Mouse (Mus musculus): ENCODE results near the gene Cap2. TPM values are rescaled to one million over a fixed set of nuclear protein-coding genes. Genes with fewer than 3 reads are reported as not detected.

Gene Cap2
- polyA plus RNA-seq, 1 experiment from 2014 or later: 172 TPM

DNA sequence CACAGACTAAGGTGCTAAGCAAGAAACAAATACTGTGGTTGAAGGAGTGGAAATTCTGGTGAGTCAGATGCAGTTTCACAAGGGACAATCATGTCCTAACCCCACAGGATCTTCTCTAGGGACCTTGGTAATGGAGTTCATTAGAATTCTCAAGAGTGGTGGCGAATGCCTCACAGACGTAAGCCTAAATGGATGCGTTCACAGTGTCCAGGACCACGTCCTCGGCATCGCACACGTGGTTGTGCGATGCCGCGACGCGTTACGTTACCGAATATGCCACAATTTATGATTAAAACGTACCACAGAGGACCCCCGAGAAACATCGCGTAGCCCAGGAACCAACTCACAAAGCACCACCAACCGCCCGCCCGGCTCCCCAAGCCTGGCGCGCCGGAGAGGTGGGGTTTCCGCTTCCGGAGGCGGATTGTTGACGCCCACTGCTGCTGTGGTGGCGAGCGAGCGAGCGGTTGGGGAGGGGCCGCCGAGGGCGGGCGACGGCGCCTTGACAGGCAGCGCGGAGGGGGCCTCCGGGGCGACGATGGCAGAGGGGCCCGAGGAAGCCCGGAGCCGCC, 167.5 kb downstream of the Cap2 start, which contains the start of gene Fam8a1:
Gene Fam8a1, plus strand, starts transcription at position 475 of the 572 bp plus-strand sequence.
- Histone ChIP-seq H3K27me3 (no peaks in the 10 kb centered on the region), H3K36me3 (peaks cover 30% of the 10 kb centered on the region), H3K4me2 (peak within 1 kb of the TSS; percentile 89), H3K9me3 (replicated peaks) (no peaks in the 10 kb centered on the region), H3K4me1 (replicated peaks) (peaks cover 10% of the 10 kb centered on the region), H3K9ac (peak within 1 kb of the TSS; percentile 94), H3K4me3 (peak within 1 kb of the TSS; percentile 97), H3K27ac (peak within 1 kb of the TSS; percentile 89)
- WGBS: 1% methylated on average over 29 of the region's 46 CpGs
- peak; percentile 93 for ATAC-seq (replicated peaks; ENCODE audit: insufficient number of reproducible peaks, insufficient read depth, low FRiP score, low read depth)

GRCm38 (mm10) chr13:46669620-46670271, 168.1 kb downstream of the Cap2 start:
- Histone ChIP-seq H3K4me2 (peak overlapping the region; percentile 89), H3K27me3 (no peaks in the 10 kb centered on the region), H3K27ac (peak overlapping the region; percentile 89), H3K36me3 (peaks cover 32% of the 10 kb centered on the region), H3K9me3 (replicated peaks) (no peaks in the 10 kb centered on the region), H3K4me3 (peak overlapping the region; percentile 97), H3K9ac (peak overlapping the region; percentile 94), H3K4me1 (replicated peaks) (peaks cover 12% of the 10 kb centered on the region)
- peak; percentile 73 for ATAC-seq (replicated peaks; ENCODE audit: insufficient number of reproducible peaks, insufficient read depth, low FRiP score, low read depth)
- WGBS: under 1% methylated on average over 88 of the region's 96 CpGs

GRCm38 (mm10) chr13:46670514-46670913, 168.9 kb downstream of the Cap2 start:
- Histone ChIP-seq H3K4me3 (peak overlapping the region; percentile 97), H3K4me1 (replicated peaks) (peaks cover 14% of the 10 kb centered on the region), H3K9me3 (replicated peaks) (no peaks in the 10 kb centered on the region), H3K27ac (peak overlapping the region; percentile 89; the same call in 1 of the 2 replicates), H3K9ac (peak overlapping the region; percentile 94), H3K36me3 (peaks cover 38% of the 10 kb centered on the region), H3K27me3 (no peaks in the 10 kb centered on the region), H3K4me2 (peak overlapping the region; percentile 89)
- 33% methylated on average over 9 of the region's 9 CpGs for WGBS
- ATAC-seq (replicated peaks; ENCODE audit: insufficient number of reproducible peaks, insufficient read depth, low FRiP score, low read depth): no peak

- Histone ChIP-seq H3K27ac (no peak overlapping the region), H3K4me1 (replicated peaks) (peaks cover 14% of the 10 kb centered on the region), H3K27me3 (no peaks in the 10 kb centered on the region), H3K36me3 (peaks cover 53% of the 10 kb centered on the region), H3K4me3 (no peak overlapping the region), H3K4me2 (no peak overlapping the region), H3K9ac (no peak overlapping the region), H3K9me3 (replicated peaks) (no peaks in the 10 kb centered on the region)
- ATAC-seq (replicated peaks; ENCODE audit: insufficient number of reproducible peaks, insufficient read depth, low FRiP score, low read depth): no peak
- WGBS: 67% methylated on average over 2 of the region's 2 CpGs
These were observed 173.0 kb downstream of the Cap2 start for GRCm38 (mm10) chr13:46674601-46675000.

- Histone ChIP-seq H3K27ac (no peak overlapping the region), H3K27me3 (no peaks in the 10 kb centered on the region), H3K9me3 (replicated peaks) (no peaks in the 10 kb centered on the region), H3K9ac (no peak overlapping the region), H3K4me1 (replicated peaks) (peaks cover 4% of the 10 kb centered on the region; the same call in 1 of the 2 replicates), H3K4me2 (no peak overlapping the region), H3K4me3 (no peak overlapping the region), H3K36me3 (peaks cover 52% of the 10 kb centered on the region)
- 85% methylated on average over 4 of the region's 4 CpGs for WGBS
- no peak for ATAC-seq (replicated peaks; ENCODE audit: insufficient number of reproducible peaks, insufficient read depth, low FRiP score, low read depth)
These were observed 176.1 kb downstream of the Cap2 start for GRCm38 (mm10) chr13:46677721-46678120.

DNA sequence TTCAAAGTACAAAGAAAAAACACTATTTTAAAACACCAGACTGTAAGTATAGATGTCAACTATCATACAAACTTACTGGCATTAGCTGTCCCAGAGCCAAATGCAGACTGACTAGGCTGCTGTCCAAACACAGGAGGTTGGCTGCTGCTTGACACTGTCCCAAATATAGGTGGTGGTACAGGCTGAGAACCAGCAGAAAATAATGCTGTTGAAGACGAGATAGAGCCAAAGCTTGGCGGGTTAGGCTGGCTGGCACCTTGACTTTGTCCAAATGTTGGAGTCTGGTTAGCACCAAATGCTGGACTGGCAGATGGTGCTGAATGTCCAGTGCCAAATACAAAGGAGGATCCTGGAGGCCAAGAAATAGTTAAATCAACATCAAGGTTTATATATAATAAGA, 181.3 kb downstream of the Cap2 start:
- 43% methylated on average over 2 of the region's 2 CpGs for WGBS
- no peak overlapping the region for H3K27ac ChIP-seq
- no peak overlapping the region for H3K4me2 ChIP-seq
- no peaks in the 10 kb centered on the region for H3K9me3 ChIP-seq (replicated peaks)
- H3K27me3 ChIP-seq: no peaks in the 10 kb centered on the region
- no peak overlapping the region for H3K4me3 ChIP-seq
- 0 out of 2 replicates have a peak, but pooled peaks cover 2% of the 10 kb centered on the region for H3K4me1 ChIP-seq (replicated peaks)
- no peak for ATAC-seq (replicated peaks; ENCODE audit: insufficient number of reproducible peaks, insufficient read depth, low FRiP score, low read depth)
- peaks cover 57% of the 10 kb centered on the region for H3K36me3 ChIP-seq
- no peak overlapping the region for H3K9ac ChIP-seq

DNA sequence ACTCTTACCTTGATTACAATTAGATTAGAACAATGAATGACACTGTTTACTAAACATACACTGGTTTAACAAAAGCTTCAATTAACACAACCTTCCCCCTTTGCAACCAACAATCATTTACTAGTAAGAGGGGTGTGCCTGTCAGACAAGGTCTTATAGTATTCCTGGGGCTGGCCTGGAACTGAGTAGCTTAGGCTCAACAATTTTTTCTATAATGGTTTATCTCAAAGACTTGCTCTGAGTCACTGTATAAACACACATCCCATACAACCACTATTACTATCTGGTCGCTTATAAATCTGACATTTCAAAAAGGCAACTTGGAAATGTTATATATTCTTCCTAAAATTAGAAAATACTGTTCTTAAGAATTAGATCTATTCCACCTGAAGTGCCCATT, 181.7 kb downstream of the Cap2 start:
- Histone ChIP-seq H3K27ac (no peak overlapping the region), H3K9ac (no peak overlapping the region), H3K4me2 (no peak overlapping the region), H3K4me1 (replicated peaks) (0 out of 2 replicates have a peak, but pooled peaks cover 2% of the 10 kb centered on the region), H3K27me3 (no peaks in the 10 kb centered on the region), H3K36me3 (peaks cover 56% of the 10 kb centered on the region), H3K4me3 (no peak overlapping the region), H3K9me3 (replicated peaks) (no peaks in the 10 kb centered on the region)
- ATAC-seq (replicated peaks; ENCODE audit: insufficient number of reproducible peaks, insufficient read depth, low FRiP score, low read depth): no peak
- WGBS: 90% methylated on average over 1 of the region's 1 CpGs

DNA sequence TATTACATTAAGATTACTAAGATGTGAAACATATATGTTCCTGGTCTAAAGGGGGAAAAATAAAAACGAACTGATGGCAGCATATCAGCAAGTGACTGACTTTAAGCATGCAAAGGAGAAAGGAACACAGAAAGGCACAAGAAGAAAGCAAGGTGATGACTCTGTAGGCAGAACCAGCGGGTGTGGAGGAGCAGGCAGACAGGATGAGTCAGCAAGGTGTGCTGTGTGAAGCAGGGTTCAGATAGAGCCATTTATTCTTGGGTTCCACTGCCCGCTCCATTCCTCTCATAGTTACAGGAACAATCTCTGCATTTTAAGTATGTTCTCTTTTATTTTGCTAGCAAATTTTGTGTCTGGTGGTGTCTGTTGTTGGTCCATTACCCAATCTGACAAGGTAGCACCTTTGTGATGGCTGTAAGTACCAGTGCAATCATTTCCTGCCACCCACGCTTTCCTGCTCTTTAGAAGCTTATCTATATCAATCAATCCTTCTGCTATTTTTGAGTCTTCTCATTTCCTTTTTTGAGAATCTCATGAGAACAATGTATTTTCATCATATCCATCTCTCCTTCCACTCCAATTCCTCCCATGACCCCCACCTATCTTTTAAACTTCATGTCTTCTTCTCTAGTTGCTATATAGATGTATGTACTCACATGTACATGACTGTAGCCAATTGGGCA, 189.1 kb downstream of the Cap2 start:
- H3K9ac ChIP-seq: no peak overlapping the region
- no peak overlapping the region for H3K27ac ChIP-seq
- H3K4me3 ChIP-seq: no peak overlapping the region
- H3K27me3 ChIP-seq: no peaks in the 10 kb centered on the region
- H3K4me1 ChIP-seq (replicated peaks): peaks cover 4% of the 10 kb centered on the region; the same call in 1 of the 2 replicates
- 80% methylated on average over 4 of the region's 4 CpGs for WGBS
- ATAC-seq (replicated peaks; ENCODE audit: insufficient number of reproducible peaks, insufficient read depth, low FRiP score, low read depth): no peak
- no peak overlapping the region for H3K4me2 ChIP-seq
- H3K9me3 ChIP-seq (replicated peaks): no peaks in the 10 kb centered on the region
- peaks cover 42% of the 10 kb centered on the region for H3K36me3 ChIP-seq

GRCm38 (mm10) chr13:46695296-46695908, 193.8 kb downstream of the Cap2 start:
- Histone ChIP-seq H3K4me1 (replicated peaks) (peaks cover 4% of the 10 kb centered on the region; the same call in 1 of the 2 replicates), H3K27me3 (no peaks in the 10 kb centered on the region), H3K4me2 (no peak overlapping the region), H3K4me3 (no peak overlapping the region), H3K27ac (no peak overlapping the region), H3K9me3 (replicated peaks) (no peaks in the 10 kb centered on the region), H3K9ac (no peak overlapping the region), H3K36me3 (peaks cover 34% of the 10 kb centered on the region)
- WGBS: 75% methylated on average over 1 of the region's 1 CpGs
- ATAC-seq (replicated peaks; ENCODE audit: insufficient number of reproducible peaks, insufficient read depth, low FRiP score, low read depth): no peak

DNA sequence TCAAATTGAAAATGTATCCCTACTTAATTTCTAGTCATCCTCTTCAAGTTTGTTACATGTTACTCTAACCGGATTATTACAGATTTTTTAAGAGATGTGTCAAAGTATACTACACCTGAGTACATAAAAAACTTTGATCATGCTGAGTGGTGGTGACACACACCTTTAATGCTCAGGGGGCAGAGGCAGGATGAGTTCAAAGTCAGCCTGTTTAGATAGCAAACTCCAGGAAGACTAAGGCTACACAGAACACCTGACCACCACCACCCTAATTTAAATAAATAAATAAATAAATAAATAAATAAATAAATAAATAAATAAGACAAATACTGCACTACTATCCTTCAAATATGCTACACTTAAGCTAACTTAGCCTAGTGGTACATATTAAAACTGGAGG, 194.3 kb downstream of the Cap2 start:
- H3K4me2 ChIP-seq: no peak overlapping the region
- no peak overlapping the region for H3K4me3 ChIP-seq
- H3K4me1 ChIP-seq (replicated peaks): peaks cover 4% of the 10 kb centered on the region; the same call in 1 of the 2 replicates
- H3K27ac ChIP-seq: no peak overlapping the region
- ATAC-seq (replicated peaks; ENCODE audit: insufficient number of reproducible peaks, insufficient read depth, low FRiP score, low read depth): no peak
- 89% methylated on average over 1 of the region's 1 CpGs for WGBS
- H3K9me3 ChIP-seq (replicated peaks): no peaks in the 10 kb centered on the region
- H3K9ac ChIP-seq: no peak overlapping the region
- peaks cover 34% of the 10 kb centered on the region for H3K36me3 ChIP-seq
- H3K27me3 ChIP-seq: no peaks in the 10 kb centered on the region

DNA sequence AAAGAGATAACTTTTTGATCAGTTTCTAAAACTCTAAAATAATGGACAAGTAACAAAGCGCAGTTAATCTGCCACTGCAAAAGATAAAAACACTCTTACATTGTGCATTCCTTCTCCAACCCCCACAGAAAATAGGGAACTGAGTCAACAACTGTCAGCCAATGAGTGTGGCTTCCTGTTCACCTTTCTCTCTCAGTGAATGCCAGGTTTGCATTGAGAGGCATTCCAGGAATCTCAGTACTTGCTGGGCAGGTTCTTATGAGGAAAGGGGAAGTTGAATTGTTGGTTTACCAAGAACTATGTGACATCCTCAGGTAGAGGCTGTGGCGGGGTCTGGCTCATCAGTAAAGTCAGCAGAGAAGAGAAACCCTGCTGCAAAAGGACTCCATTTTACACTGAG, 195.1 kb downstream of the Cap2 start:
- Histone ChIP-seq H3K4me3 (no peak overlapping the region), H3K9me3 (replicated peaks) (no peaks in the 10 kb centered on the region), H3K4me1 (replicated peaks) (peaks cover 4% of the 10 kb centered on the region; the same call in 1 of the 2 replicates), H3K36me3 (peaks cover 38% of the 10 kb centered on the region), H3K27ac (no peak overlapping the region), H3K4me2 (no peak overlapping the region), H3K27me3 (no peaks in the 10 kb centered on the region), H3K9ac (no peak overlapping the region)
- ATAC-seq (replicated peaks; ENCODE audit: insufficient number of reproducible peaks, insufficient read depth, low FRiP score, low read depth): no peak
- WGBS: 81% methylated on average over 2 of the region's 2 CpGs

Measured in heart, embryonic 15.5 days (tissue).